Mouse (Mus musculus) CH12.LX (cell line): ENCODE data around the gene Chsy1. TPM values are rescaled to one million over a fixed set of nuclear protein-coding genes. Genes with fewer than 3 reads are reported as not detected.

Experiments
- DNase-seq: peaks from one replicate; pipeline ENCODE4 v3.0.0-alpha.2; 2013; ENCODE audit errors: extremely low read depth
- H3K27ac ChIP-seq: 2 replicates; pipeline ENCODE4 v1.5.1; 2012; ENCODE audit warnings: low read depth, mild to moderate bottlenecking, control low read depth, moderate library complexity; ENCODE audit not compliant: insufficient read depth
- H3K27me3 ChIP-seq: replicated peaks from 2 replicates; pipeline ENCODE3; 2012; ENCODE audit warnings: inconsistent platforms
- H3K36me3 ChIP-seq, 2 experiments: replicated peaks in 1 of 2; 2 replicates each; pipeline versions ENCODE3 to v1.6.1; 2012; ENCODE audit warnings: inconsistent platforms in 1 of 2, low read length in 1 of 2, mild to moderate bottlenecking in 1 of 2, mixed read lengths in 1 of 2, moderate library complexity in 1 of 2; ENCODE audit not compliant: control insufficient read depth in 1 of 2, insufficient read depth in 1 of 2
- H3K4me1 ChIP-seq, 2 experiments: 2 replicates each; pipeline ENCODE4 v1.6.1; 2012; ENCODE audit warnings: inconsistent platforms in 1 of 2, moderate library complexity in 1 of 2; ENCODE audit not compliant: insufficient read depth in 2 of 2, control insufficient read depth in 1 of 2
- H3K4me2 ChIP-seq: 2 replicates; pipeline ENCODE4 v1.6.1; 2012; ENCODE audit warnings: low read depth, mild to moderate bottlenecking, control low read depth; ENCODE audit not compliant: poor library complexity, insufficient read depth, severe bottlenecking
- H3K4me3 ChIP-seq, 3 experiments: fragments of 150-350 bp in 1 of 3; sonication (generic) in 1 of 3; replicated peaks in 1 of 3; 2 replicates each; pipeline versions ENCODE3 to v1.5.1; 2011 to 2012; ENCODE audit warnings: low read depth in 2 of 3, low read length in 2 of 3, mild to moderate bottlenecking in 2 of 3, moderate library complexity in 2 of 3, control low read depth in 1 of 3, improper control_type of control experiment in 1 of 3, inconsistent platforms in 1 of 3, mixed read lengths in 1 of 3; ENCODE audit not compliant: poor library complexity in 1 of 3
- H3K79me2 ChIP-seq: replicated peaks from 2 replicates; pipeline ENCODE4 v1.6.1; 2012; ENCODE audit warnings: mild to moderate bottlenecking, moderate library complexity; ENCODE audit not compliant: control insufficient read depth, poor library complexity, insufficient read depth, severe bottlenecking; ENCODE audit errors: extremely low read depth
- H3K9ac ChIP-seq: 2 replicates; pipeline ENCODE4 v1.6.1; 2012; ENCODE audit warnings: low read depth, mild to moderate bottlenecking, control low read depth, moderate library complexity; ENCODE audit not compliant: insufficient read depth
- H3K9me3 ChIP-seq: replicated peaks from 2 replicates; pipeline ENCODE3; 2012; ENCODE audit warnings: low read length, inconsistent platforms, mixed read lengths
- BHLHE40 ChIP-seq: IDR thresholded peaks from 2 replicates; pipeline ENCODE4 v1.6.1; 2011; ENCODE audit warnings: mild to moderate bottlenecking, low read depth, low read length, improper control_type of control experiment
- CHD1 ChIP-seq: IDR thresholded peaks from 2 replicates; pipeline ENCODE4 v1.6.1; 2012; ENCODE audit warnings: low read depth, low read length, improper control_type of control experiment, inconsistent platforms
- E2F4 ChIP-seq: IDR thresholded peaks from 2 replicates; pipeline ENCODE4 v1.6.1; 2011; ENCODE audit warnings: low read depth, low read length, improper control_type of control experiment; ENCODE audit not compliant: insufficient replicate concordance
- ETS1 ChIP-seq: conservative IDR thresholded peaks from 2 replicates; pipeline ENCODE4 v1.6.1; 2012; ENCODE audit warnings: low read depth, mild to moderate bottlenecking, inconsistent platforms, low read length, improper control_type of control experiment, moderate library complexity
- HCFC1 ChIP-seq: IDR thresholded peaks from 2 replicates; pipeline ENCODE4 v1.6.1; 2012; ENCODE audit warnings: low read depth, mild to moderate bottlenecking, inconsistent platforms, low read length, improper control_type of control experiment
- JUN ChIP-seq: IDR thresholded peaks from 2 replicates; pipeline ENCODE4 v1.6.1; 2011; ENCODE audit warnings: low read depth, mild to moderate bottlenecking, low read length, improper control_type of control experiment, moderate library complexity; ENCODE audit not compliant: insufficient read depth
- MAFK ChIP-seq: IDR thresholded peaks from 2 replicates; pipeline ENCODE4 v1.6.1; 2011; ENCODE audit warnings: low read length, improper control_type of control experiment; ENCODE audit not compliant: insufficient replicate concordance
- MAX ChIP-seq: IDR thresholded peaks from 2 replicates; pipeline ENCODE4 v1.6.1; 2011; ENCODE audit warnings: low read length, improper control_type of control experiment
- MEF2A ChIP-seq: IDR thresholded peaks from 2 replicates; pipeline ENCODE4 v1.6.1; 2014; ENCODE audit warnings: low read depth, mild to moderate bottlenecking, inconsistent platforms, low read length, improper control_type of control experiment, borderline replicate concordance
- MYC ChIP-seq: IDR thresholded peaks from 2 replicates; pipeline ENCODE4 v1.6.1; 2011; ENCODE audit warnings: low read depth, mild to moderate bottlenecking, improper control_type of control experiment, low read length
- NELFE ChIP-seq: IDR thresholded peaks from 2 replicates; pipeline ENCODE4 v1.6.1; 2011; ENCODE audit warnings: low read depth, low read length, improper control_type of control experiment
- POLR2A ChIP-seq: IDR thresholded peaks from 2 replicates; pipeline ENCODE4 v1.6.1; 2011; ENCODE audit warnings: low read depth, mild to moderate bottlenecking, improper control_type of control experiment, low read length
- POLR2AphosphoS2 ChIP-seq: IDR thresholded peaks from 2 replicates; pipeline ENCODE4 v1.6.1; 2011; ENCODE audit warnings: low read depth, low read length, improper control_type of control experiment
- RAD21 ChIP-seq: IDR thresholded peaks from 2 replicates; pipeline ENCODE4 v1.6.1; 2011; ENCODE audit warnings: low read depth, mild to moderate bottlenecking, low read length, improper control_type of control experiment, moderate library complexity
- SMC3 ChIP-seq: IDR thresholded peaks from 2 replicates; pipeline ENCODE4 v1.6.1; 2011; ENCODE audit warnings: low read depth, low read length, improper control_type of control experiment
- UBTF ChIP-seq: IDR thresholded peaks from 2 replicates; pipeline ENCODE4 v1.6.1; 2012; ENCODE audit warnings: low read depth, mild to moderate bottlenecking, inconsistent platforms, low read length, improper control_type of control experiment, moderate library complexity
- USF1 ChIP-seq: IDR thresholded peaks from 2 replicates; pipeline ENCODE4 v1.6.1; 2014; ENCODE audit warnings: low read depth, mild to moderate bottlenecking, inconsistent platforms, low read length, improper control_type of control experiment
- USF2 ChIP-seq: conservative IDR thresholded peaks from 2 replicates; pipeline ENCODE4 v1.6.1; 2011; ENCODE audit warnings: low read depth, low read length, improper control_type of control experiment
- ZKSCAN1 ChIP-seq: IDR thresholded peaks from 2 replicates; pipeline ENCODE4 v1.6.1; 2012; ENCODE audit warnings: low read depth, inconsistent platforms, low read length, improper control_type of control experiment, borderline replicate concordance
- ZNF384 ChIP-seq: IDR thresholded peaks from 2 replicates; pipeline ENCODE4 v1.6.1; 2012; ENCODE audit warnings: low read depth, low read length, improper control_type of control experiment, inconsistent platforms
- dilution Hi-C: fragments of 300-500 bp; cut with MboI; formaldehyde crosslinking; loops from 2 replicates; pipeline ENCODE4 v1.14.3; 2020; ENCODE audit warnings: low sequenced_read_pairs; ENCODE audit not compliant: extremely low pct_unique_long_range_greater_than_20kb, extremely low pct_ligation_motif_present
- in situ Hi-C: fragments of 300-500 bp; cut with MboI; formaldehyde crosslinking; loops from 3 replicates; pipeline ENCODE4 v1.14.3; 2019; ENCODE audit warnings: low sequenced_read_pairs, low pct_ligation_motif_present, low pct_unique_long_range_greater_than_20kb, mixed read lengths
- polyA plus RNA-seq: library from polyadenylated mRNA; unstranded; fragments of >175 nt; gene quantifications from 2 replicates; pipeline ENCODE4 v1.2.1, GENCODE M21; 2012; ENCODE audit warnings: low read depth; ENCODE audit not compliant: insufficient read length
- total RNA-seq, 2 experiments: library from RNA; depleted of rRNA; stranded (reverse); fragments of 300-350 nt in 1 of 2; fragments of >200 nt in 1 of 2; gene quantifications; 2 replicates each; pipeline ENCODE4 v1.2.3; 2012 to 2014

Gene Chsy1
- total and polyA plus RNA-seq, 3 experiments: 2.3 to 5.5 (median 2.5) TPM

DNA sequence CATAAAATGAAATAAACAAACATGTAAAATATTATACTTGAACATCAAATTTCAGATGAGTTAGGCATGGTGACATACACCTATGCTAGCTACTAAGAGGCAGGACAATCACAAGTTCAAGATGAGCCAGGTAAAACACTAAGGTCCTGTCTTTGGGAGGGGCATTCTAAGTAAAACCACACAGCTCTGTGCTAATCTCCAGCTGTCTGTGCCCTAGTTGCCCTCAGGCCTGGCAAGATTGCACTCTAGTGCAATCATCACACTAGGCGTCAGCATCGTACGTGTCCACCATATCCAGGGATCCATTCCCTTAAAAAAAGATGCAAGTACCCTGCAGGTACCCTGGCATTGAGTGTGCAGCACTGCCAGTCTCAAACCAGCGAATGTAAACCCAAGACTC lies 28.0 kb downstream of the Chsy1 start:
- no peak for TF ChIP-seq CHD1
- TF ChIP-seq UBTF: no peak
- no peak for TF ChIP-seq E2F4
- no peak for TF ChIP-seq POLR2A
- no peak for TF ChIP-seq ZKSCAN1
- TF ChIP-seq MAFK: no peak
- no peak for TF ChIP-seq MYC
- TF ChIP-seq NELFE: no peak
- TF ChIP-seq MEF2A: no peak
- TF ChIP-seq BHLHE40: no peak
- TF ChIP-seq SMC3: no peak
- no peak for TF ChIP-seq HCFC1
- H3K4me3 ChIP-seq: no peak overlapping the region
- no peaks in the 10 kb centered on the region for H3K36me3 ChIP-seq
- H3K4me2 ChIP-seq: no peak overlapping the region
- H3K79me2 ChIP-seq: no peaks in the 10 kb centered on the region
- in situ Hi-C loops (no loop called here), dilution Hi-C loops (no loop called here)
- DNase-seq: no peak
- H3K9ac ChIP-seq: no peak overlapping the region
- no peaks in the 10 kb centered on the region for H3K9me3 ChIP-seq
- peaks cover 0 to 24% of the 10 kb centered on the region in 2 experiments; a peak in 2 of 4 replicates for H3K4me1 ChIP-seq
- H3K27ac ChIP-seq: no peak overlapping the region
- H3K27me3 ChIP-seq: no peaks in the 10 kb centered on the region

DNA sequence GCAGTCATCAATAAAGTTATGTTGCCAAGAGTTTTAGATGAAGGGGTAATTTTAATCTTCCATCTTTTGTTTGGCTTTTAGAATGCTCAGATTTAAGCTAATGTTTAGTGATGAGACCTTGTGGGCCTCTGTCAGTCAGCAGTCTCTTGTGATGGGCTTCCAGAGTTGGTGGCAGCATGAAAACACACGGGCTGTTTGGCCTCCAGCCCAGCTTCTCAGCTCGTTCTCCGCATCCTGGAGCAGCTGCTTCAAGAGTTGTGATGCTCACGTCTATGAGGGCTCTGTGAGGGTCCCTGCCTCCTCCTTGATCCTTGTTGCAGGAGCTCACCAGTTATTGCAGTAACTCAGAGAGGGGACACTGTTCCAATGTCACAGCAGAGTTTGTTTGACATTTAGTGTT lies 29.0 kb downstream of the Chsy1 start:
- H3K4me1 ChIP-seq: peaks cover 0 to 24% of the 10 kb centered on the region in 2 experiments; a peak in 2 of 4 replicates
- no peaks in the 10 kb centered on the region for H3K79me2 ChIP-seq
- TF ChIP-seq POLR2A (no peak), HCFC1 (no peak), MYC (no peak), NELFE (no peak), CHD1 (no peak), MAX (no peak), POLR2AphosphoS2 (no peak), ETS1 (no peak), ZNF384 (no peak), E2F4 (no peak), ZKSCAN1 (no peak), USF1 (no peak), USF2 (no peak), JUN (no peak), RAD21 (no peak)
- H3K27me3 ChIP-seq: no peaks in the 10 kb centered on the region
- no peak overlapping the region for H3K9ac ChIP-seq
- in situ Hi-C loops: no loop called here
- no peak overlapping the region for H3K4me3 ChIP-seq
- H3K9me3 ChIP-seq: no peaks in the 10 kb centered on the region
- DNase-seq: no peak
- H3K27ac ChIP-seq: no peak overlapping the region
- H3K4me2 ChIP-seq: no peak overlapping the region
- dilution Hi-C loops: no loop called here
- no peaks in the 10 kb centered on the region for H3K36me3 ChIP-seq
